Mouse (Mus musculus) lung, adult 18-20 months (tissue): ENCODE data around the gene Olfr790.

Experiments
- DNase-seq, 2 experiments: peaks; one replicate each; pipeline ENCODE4 v3.0.0; 2022; ENCODE audit warnings: mixed read lengths in 2 of 2

Gene Olfr790

GRCm38 (mm10) chr10:129498192-129498591 lies at the start of gene Olfr790:
TSS of gene Olfr790 (plus strand) at chr10:129498492.
- DNase-seq: no peak

DNA sequence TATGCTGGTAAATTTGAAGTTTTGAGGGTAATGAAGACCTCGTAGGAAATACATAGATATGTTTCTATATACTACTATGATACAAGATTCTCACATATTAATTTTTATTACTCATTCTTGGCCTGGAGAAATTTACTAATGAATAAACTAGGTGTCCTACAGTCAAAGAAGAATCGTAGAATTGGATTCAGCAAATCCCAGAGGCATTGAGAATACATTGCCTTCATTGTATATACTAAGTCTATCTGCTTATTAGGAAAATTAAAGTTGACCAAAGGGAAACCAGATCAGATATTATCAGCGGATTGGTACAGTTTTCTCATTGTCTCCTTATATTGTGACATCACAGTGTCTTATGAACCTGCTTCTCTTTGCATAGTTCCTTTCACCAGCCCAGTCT lies 36.7 kb upstream of the Olfr790 start, which contains the start of gene Olfr787:
TSS of gene Olfr787 (plus strand) at position 301 of the 400 bp plus-strand sequence.
- DNase-seq: no peak

DNA sequence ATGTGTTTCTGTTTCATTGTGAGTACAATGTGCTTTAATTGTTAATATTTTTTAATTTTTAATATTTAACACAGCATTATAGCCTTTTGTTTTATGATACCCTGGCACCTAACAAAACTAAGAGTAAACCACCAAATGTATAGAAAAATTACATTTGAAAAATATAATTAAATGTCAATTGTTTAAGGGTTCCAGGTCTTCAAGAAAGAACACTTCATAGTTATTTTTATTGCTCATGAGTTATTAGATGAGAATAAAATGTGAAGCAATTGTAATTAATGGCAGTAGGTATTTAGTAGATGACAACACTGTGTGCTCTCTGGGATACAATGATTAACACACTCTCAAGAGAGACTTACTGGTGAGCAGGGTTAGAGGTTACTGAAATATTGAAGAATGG lies 27.6 kb upstream of the Olfr790 start, which contains the start of gene Olfr788:
TSS of gene Olfr788 (plus strand) at position 301 of the 400 bp plus-strand sequence.
- DNase-seq: no peak

DNA sequence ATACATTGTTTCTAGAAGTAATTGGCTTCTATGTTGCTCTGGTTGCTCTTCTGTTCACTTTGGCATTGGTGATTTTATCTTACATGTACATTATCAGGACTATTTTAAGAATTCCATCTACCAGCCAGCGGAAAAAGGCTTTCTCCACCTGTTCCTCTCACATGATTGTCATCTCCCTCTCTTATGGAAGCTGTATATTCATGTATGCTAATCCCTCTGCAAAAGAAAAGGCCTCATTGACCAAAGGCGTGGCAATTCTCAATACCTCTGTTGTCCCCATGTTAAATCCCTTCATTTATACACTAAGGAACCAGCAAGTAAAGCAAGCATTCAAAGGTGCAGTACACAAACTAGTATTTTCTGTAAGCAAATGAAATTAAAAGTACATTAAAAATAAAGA lies 25.0 kb upstream of the Olfr790 start:
- DNase-seq: no peak

GRCm38 (mm10) chr10:129473723-129474122 lies 24.6 kb upstream of the Olfr790 start:
- no peak for DNase-seq

DNA sequence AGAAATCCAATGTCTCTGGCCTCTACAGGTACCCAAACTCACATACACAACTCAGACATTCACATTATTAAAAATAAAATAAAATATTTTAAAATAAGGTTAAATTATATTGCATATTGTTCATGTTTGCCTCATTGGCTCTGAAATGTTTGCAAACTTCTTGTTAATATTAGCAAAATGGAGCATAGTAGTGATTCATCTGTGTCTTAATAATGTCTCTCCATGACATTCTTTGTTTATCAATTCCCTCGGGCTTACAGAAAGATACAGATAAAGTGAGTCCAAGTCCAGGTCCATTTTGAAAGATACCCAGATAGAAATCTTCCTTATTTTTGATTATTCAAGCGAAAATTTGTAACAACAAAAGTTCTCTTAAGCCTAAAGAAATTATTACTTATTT lies 13.8 kb upstream of the Olfr790 start, which contains the start of gene Olfr789:
TSS of gene Olfr789 (plus strand) at position 301 of the 400 bp plus-strand sequence.
- DNase-seq: no peak

- DNase-seq: no peak
Measured at GRCm38 (mm10) chr10:129490101-129490500, 8.2 kb upstream of the Olfr790 start.

- no peak for DNase-seq
Measured at GRCm38 (mm10) chr10:129521492-129521891, 23.2 kb downstream of the Olfr790 start, which contains the start of gene Olfr791. TSS of gene Olfr791 (plus strand) at chr10:129521792.

DNA sequence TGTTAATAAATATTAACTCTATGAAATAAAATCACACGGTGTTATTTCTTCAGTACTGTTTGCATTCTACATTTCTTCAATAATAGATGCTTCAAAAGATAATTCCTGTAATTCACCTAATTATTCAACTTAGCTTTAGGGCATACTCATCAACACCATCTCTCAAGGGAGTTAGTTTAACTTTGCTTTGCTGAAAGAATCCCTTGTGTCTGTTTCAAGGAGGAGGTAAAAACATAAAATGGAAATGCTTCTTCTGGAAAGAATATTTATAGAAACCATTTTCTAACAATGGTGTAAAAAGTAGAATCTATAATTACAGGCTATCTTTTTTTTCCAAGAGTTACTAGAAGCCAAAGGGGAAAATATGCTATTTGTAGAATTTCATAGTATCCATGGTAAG lies 40.6 kb downstream of the Olfr790 start, which contains the start of gene Olfr792:
TSS of gene Olfr792 (plus strand) at position 301 of the 400 bp plus-strand sequence.
- DNase-seq: no peak

DNA sequence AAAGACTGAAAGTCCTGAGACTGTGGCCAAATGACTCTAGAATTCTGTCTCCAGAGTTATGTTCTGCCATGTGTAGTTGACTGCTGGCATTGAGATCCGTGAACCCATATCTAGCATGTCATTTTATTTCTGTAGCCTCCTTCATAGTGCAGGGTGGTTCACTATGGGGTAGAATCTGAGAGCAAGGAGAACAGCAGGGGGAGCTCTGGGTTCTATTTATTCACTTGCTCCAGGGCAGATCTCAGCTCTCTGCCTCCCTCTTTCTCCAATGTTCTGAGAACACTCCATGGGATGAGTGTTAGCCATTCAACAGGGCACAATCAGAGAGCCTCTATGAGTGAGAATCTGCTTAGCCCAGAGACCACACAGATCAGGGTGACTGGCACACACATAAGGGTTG lies 51.1 kb downstream of the Olfr790 start:
- DNase-seq: no peak
